Mouse (Mus musculus): Measurements from ENCODE around the gene Gm5108.

DNA sequence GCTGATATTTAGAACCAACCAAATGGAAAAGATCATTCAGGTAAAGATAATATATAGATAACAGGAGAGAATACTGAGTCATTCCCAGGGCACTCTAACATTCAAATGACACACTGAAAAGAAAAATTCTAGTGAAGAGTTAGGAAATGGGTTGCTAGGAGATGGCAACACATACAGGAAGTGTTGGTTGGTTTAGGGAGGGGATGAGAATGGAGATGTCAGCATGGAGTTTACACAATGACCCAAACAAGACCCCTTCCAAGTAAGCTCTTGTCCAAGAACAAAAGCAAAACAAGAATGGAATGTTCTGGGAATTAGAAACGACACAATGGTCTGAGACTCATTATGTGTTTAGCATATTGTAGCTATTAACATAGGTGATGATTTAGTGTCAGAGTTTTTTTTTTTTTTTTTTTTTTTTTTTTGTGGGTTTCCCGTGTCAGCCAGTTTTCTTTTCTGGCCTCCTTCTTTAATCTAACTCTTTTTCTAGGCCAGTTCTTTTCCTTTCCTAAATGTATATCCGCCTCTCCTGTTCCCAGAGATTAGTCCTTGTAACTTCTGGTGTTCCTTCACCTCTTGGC lies 40.6 kb downstream of the Gm5108 start:
- TF ChIP-seq MAX (IDR thresholded peaks at IDR 0.05) (no peak), CTCF (IDR thresholded peaks at IDR 0.05; ENCODE audit: control insufficient read depth, insufficient read depth, insufficient read length) (no peak), MYOD1 (IDR thresholded peaks at IDR 0.05; ENCODE audit: control insufficient read depth, insufficient read length, low read depth) (no peak)

Data from C2C12 (cell line).